Mouse (Mus musculus) embryo, embryonic 10 days (tissue): ENCODE results near the gene Zfp777.
A peak's percentile ranks its signal among the peaks of the same experiment; 100 is the strongest.

Experiments used
- DNase-seq: peaks from one replicate; pipeline ENCODE4 v3.0.0-alpha.2; 2015; ENCODE audit warnings: low spot score

The Zfp777 gene

GRCm38 (mm10) chr6:48025905-48026660 is 22.6 kb downstream of the Zfp777 start:
- no peak for DNase-seq

GRCm38 (mm10) chr6:48024994-48025345 is 23.7 kb downstream of the Zfp777 start:
- no peak for DNase-seq

- no peak for DNase-seq
Measured at GRCm38 (mm10) chr6:48024330-48024993, 24.2 kb downstream of the Zfp777 start.

- DNase-seq, result no peak
Measured at GRCm38 (mm10) chr6:48022672-48023071, 26.0 kb downstream of the Zfp777 start.

GRCm38 (mm10) chr6:48021678-48022077 is 27.0 kb downstream of the Zfp777 start:
- DNase-seq, result no peak

GRCm38 (mm10) chr6:48020006-48020405 is 28.7 kb downstream of the Zfp777 start:
- no peak for DNase-seq

- no peak for DNase-seq
Measured at GRCm38 (mm10) chr6:48016841-48017240, 31.9 kb downstream of the Zfp777 start.

GRCm38 (mm10) chr6:48016090-48016521 is 32.6 kb downstream of the Zfp777 start:
- DNase-seq, result peak; percentile 76

- peak; percentile 8 for DNase-seq
Measured at GRCm38 (mm10) chr6:48010727-48011126, 38.0 kb downstream of the Zfp777 start.

- DNase-seq, result no peak
Measured at GRCm38 (mm10) chr6:47995661-47996060, 53.0 kb downstream of the Zfp777 start.

GRCm38 (mm10) chr6:47983936-47984335 is 64.8 kb downstream of the Zfp777 start:
- no peak for DNase-seq

- peak; percentile 82 for DNase-seq
Measured at GRCm38 (mm10) chr6:47978897-47979368, 69.8 kb downstream of the Zfp777 start.

GRCm38 (mm10) chr6:47974599-47974998 is 74.1 kb downstream of the Zfp777 start:
- no peak for DNase-seq
